Mouse (Mus musculus) megakaryocyte-erythroid progenitor cell, adult 5-6 weeks (primary cell): Measurements from ENCODE around the gene Syngr2. TPM values are rescaled to one million over a fixed set of nuclear protein-coding genes. Genes with fewer than 3 reads are reported as not detected.
"Not testable (repeated sequence)": the region's sequence is repeated elsewhere in the genome, so short reads cannot be mapped to it uniquely, and the experiment has no call there.

ENCODE experiments used
- ATAC-seq: replicated peaks from 2 replicates; pipeline ENCODE4 v1.8.0; 2016; ENCODE audit warnings: mild to moderate bottlenecking, inconsistent platforms; ENCODE audit not compliant: severe bottlenecking, poor library complexity, low FRiP score, low TSS enrichment
- total RNA-seq, 2 experiments: library from RNA; stranded (forward) in 1 of 2; stranded (reverse) in 1 of 2; fragments of 200-1000, 215-1000 nt in 1 of 2; fragments of >200 nt in 1 of 2; fragmentation: Nextera tagmentation in 1 of 2; gene quantifications; 2 replicates each; pipeline ENCODE4 v1.2.3; 2014 to 2017

Syngr2 gene
- total RNA-seq, 2 experiments from 2014 or later, result 116 to 173 TPM

DNA sequence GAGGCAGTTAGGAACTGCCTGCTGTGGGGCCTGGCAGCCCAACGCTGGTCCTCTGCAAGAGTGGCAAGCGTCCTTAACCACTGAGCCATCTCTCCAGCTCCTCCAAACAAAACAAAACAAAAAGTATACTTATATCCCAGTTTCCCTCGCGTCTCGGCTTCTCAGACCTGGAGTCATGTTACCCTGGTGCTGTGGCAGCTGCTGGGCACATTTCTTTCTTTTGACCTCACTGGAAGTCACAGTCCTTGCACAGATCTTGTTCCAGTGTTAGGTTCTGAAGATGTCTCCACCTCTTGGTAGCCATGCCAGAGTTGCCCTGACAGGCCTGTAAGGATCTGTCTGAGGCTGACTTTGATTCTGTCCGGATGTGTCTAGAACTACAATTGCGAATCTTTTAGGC, 7.8 kb upstream of the Syngr2 start:
- ATAC-seq, result no peak

GRCm38 (mm10) chr11:117803166-117803688, 6.2 kb upstream of the Syngr2 start:
- ATAC-seq, result no peak

GRCm38 (mm10) chr11:117806781-117807180, 2.7 kb upstream of the Syngr2 start:
- no peak for ATAC-seq

DNA sequence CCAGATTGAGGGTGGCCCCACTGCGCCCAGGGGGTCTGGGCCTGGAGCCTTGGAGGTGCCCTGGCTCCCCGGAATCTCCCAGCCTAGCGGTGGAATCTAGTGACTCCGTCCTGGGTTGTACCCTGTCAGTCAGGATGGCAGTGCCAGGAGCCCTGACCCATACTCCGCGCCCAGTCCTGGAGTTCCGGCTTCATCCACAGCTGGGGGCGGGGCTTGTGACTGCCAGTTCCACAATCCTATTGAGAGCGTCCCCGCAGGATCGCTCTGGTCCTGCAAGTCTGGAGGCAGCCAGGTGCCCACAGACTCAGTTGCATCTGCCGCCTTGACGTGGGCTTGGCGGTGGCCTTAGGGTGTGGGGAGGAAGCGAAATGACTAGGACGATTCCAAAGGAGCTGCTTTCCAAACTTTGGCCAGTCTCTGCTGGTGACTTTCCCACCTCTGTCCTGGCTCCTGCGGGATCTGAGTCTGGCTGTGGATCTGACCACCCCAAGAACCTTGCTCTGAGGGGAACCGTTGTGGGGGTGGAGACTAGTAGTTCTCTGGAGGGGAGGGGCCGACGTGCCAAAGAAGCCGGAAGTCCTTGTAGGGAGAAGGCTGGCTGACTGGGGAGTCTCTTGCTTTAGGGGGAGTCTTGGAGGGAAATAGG, 1.1 kb downstream of the Syngr2 start:
- ATAC-seq, result peak; percentile 79

GRCm38 (mm10) chr11:117813867-117814266, 4.4 kb downstream of the Syngr2 start:
- ATAC-seq, result no peak

DNA sequence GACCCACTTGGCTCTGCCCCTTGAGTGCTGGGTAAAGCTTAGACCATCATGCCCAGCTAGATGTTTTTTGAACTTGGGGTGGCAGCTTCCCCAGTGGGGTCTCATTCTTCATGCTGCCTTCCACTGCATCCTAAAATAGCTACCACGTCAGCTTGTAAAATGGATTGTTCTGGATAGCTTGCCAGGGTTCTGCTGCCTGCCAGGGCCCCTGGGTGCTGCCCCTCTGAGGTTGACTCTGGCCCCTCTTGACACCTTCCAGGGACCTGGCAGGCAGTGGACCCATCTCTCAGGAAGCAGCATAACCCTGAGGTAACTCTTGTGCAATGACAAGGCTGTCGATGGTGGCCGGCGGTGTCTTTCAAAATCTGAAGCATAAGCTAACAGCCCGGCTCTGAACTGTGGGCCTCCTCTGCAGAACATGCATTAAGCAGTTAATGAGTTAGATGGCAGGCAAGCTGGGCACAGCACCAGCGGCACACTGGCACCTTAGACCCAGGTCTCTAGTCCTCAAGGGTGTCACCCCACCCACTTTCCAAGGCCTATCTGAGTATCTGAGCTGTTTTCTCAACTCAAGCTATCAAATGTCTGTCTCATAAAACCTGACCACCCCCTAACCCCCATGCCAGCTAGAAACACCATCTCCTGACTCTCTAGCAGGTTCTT, 5.4 kb downstream of the Syngr2 start:
- ATAC-seq, result no peak

DNA sequence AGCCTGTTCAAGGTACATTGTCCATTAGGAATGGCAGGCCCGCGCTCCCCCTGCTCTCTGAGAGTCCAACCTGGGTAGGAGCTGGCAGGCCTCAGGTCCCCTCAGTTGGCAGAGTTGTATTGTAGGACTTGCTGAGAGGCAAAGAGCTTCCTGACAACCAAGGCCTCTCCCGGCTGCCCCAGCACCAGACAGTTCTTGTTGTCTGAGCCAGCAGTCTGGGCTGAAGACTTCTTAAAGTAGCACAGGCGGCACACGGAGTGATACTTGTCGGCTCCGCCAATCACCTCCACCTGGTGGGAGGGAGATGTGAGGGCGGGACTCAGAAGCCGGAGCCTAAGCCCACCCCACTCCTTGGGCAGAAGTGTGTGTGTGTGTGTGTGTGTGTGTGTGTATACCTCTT, 6.4 kb downstream of the Syngr2 start:
- ATAC-seq, result not testable (repeated sequence)

GRCm38 (mm10) chr11:117816389-117816996, 7.0 kb downstream of the Syngr2 start:
- ATAC-seq, result 0 out of 2 replicates have a peak, but pooled peaks have one; percentile 26

GRCm38 (mm10) chr11:117819095-117819494, 9.6 kb downstream of the Syngr2 start:
- no peak for ATAC-seq

- no peak for ATAC-seq
Observed at GRCm38 (mm10) chr11:117820173-117820572, 10.7 kb downstream of the Syngr2 start.

DNA sequence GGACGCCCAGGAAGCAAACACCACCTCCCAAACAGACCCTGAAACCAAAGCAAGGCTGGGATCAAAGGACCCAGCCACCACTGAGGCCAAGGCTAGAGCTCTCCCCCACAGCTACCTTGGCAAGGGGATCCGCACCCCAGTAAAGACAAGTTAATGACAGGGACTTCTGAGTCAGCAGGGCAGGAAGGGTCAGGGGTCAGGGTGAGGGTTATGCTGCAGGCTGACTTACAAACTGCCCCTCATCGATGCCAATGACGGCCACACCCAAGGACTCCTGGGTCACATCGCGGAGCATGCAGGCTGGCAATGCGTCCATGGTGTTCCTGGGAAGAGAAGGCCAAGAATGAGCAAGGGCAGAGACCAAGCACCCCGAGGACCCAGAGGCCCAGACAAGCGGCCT, 12.4 kb downstream of the Syngr2 start:
- no peak for ATAC-seq

DNA sequence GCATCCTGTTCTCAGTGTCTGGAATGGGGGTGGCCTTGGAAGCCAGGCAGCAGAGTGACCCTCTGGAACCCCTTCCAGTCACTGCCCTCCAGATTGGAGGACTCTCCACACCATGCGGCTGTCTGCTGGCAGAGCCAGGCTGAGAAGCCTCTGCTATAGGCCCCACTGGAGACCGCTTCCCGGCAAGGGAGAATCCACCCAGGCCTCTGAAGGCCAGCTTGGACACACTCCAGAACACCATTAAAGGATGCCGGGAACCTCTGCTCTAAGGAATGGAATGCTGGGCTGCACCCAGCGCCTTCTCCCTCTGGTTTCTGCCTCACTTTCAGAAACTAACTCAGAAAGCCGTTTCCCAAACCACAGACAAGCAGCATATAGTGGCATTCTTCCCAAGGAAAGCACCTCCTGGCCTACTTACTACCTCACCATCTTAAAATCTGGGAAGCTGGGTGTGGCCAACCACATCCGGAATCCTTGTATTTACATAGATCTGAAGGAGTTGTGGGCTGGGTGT, 13.3 kb downstream of the Syngr2 start:
- ATAC-seq, result no peak

DNA sequence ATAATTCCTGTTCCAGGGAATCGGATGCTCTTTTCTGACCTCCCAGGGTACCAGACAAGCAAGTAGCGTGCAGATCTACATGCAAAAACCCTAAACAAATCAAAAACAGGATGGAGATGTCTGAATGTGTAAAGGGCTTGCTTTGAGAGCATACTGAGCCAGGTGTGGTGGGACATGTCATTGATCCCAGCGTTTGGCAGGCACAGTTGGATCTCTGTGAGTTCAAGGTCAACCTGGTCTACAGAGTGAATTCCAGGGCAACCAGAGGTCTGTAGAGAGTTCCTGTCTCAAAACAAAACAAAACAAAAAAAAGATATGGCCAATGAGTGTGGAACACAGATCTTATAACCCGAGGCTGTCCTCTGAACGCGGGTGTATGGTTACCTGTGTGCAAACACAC, 13.9 kb downstream of the Syngr2 start:
- ATAC-seq, result no peak

- 0 out of 2 replicates have a peak, but pooled peaks have one; percentile 18 for ATAC-seq
Observed at GRCm38 (mm10) chr11:117824060-117824969, 14.8 kb downstream of the Syngr2 start.

- peak; percentile 32 for ATAC-seq
Observed at GRCm38 (mm10) chr11:117825333-117826101, 16.0 kb downstream of the Syngr2 start, which contains the start of the genes Afmid and Tk1. Gene Afmid, plus strand, starts transcription at chr11:117825924. Gene Tk1, minus strand, starts transcription at chr11:117826092.

GRCm38 (mm10) chr11:117826164-117826563, 16.7 kb downstream of the Syngr2 start:
- ATAC-seq, result no peak

DNA sequence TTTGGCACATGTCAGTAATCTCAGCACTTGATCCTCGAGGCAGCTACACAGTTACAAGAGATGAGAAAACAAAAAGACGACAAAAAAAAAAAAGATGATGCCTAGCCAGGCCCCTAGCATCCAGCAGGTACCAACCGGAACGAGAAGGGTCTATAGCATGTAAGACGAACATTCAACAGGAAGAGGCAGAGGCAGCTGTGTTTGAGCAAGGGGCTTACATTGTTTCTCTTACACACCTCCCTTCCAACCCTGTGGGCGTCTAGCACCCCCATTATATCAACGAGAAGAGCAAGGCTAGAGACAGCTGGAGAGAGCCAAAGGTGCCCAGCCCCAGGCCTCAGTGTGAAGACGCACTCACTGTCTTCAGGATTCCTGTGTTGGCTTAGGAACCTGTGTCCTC, 17.4 kb downstream of the Syngr2 start:
- ATAC-seq, result no peak

DNA sequence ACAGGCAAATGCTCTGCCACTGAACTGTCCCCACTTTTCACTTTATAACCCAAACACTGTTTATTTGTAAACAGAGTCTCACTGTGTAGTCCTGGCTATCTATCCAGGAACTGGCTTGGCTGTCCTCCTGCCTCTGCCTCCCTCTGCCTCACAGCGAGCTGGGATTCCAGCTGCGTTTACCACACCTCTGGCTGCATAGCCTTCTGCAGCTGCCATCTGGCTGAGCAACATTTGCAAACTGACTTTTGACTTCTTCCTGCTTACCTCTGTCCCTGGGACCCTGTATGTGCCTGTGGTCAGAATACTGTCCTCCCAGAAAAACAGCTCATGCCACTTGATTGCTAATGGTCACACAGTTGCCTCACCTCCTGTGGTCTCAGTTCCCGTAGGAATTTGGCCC, 17.9 kb downstream of the Syngr2 start:
- ATAC-seq, result no peak
